Mouse (Mus musculus) CD8-positive naive resting alpha-beta T cell, adult 2 months (primary cell): Measurements from ENCODE around the gene 2410137M14Rik.
"Not testable (repeated sequence)": the region's sequence is repeated elsewhere in the genome, so short reads cannot be mapped to it uniquely, and the experiment has no call there.

Experiments
- DNase-seq, 2 experiments: peaks; one replicate each; pipeline ENCODE4 v3.0.0; 2022; ENCODE audit warnings: low read depth in 2 of 2, low spot score in 2 of 2

The 2410137M14Rik gene

DNA sequence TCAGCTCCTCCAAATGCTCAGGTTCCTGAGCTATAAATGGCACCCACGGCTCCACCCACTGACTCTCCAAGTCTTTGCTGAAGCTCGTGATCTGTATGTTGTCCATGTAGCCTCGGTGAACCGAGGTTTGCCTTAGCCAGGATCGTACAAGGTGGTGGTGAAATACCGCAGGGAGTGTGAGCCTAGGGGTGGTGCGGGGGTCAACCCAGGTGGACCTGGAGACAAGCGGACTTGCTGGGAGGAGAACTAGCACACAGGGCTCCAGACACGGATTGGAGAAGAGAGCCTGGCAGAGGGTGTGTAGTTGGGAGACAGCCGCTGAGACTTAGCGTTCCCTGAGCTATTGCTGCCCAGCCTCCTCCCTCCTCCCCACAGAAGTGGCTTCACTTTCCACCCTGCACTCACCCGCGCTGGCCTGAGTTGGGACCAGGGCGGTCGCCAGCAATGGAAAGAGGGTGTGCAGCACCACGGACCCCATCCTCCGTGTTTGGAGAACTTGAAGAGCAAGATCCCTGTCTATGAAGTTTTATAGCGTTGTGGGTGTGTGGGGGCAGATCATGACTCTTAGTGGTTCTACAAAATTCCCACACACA is at the start of gene 2410137M14Rik:
Gene 2410137M14Rik, minus strand, starts transcription at position 17 of the 593 bp plus-strand sequence.
- DNase-seq, result no peak

DNA sequence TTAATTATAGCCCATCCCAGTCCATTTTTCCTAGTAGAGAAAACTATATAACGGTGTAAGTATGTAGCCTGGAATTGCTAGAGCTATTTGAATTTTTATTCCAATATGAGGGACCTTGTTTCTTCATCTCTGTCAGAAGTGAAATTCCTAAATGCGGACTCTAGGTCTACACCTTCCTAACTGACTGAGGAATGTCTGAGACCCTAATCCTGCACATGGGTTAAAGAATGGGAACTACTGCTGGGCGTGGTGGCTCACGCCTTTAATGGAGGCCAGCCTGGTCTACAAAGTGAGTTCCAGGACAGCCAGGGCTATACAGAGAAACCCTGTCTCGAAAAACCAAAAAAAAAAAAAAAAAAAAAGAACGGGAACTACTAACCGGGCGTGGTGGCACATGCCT is 48.1 kb upstream of the 2410137M14Rik start:
- no peak for DNase-seq

DNA sequence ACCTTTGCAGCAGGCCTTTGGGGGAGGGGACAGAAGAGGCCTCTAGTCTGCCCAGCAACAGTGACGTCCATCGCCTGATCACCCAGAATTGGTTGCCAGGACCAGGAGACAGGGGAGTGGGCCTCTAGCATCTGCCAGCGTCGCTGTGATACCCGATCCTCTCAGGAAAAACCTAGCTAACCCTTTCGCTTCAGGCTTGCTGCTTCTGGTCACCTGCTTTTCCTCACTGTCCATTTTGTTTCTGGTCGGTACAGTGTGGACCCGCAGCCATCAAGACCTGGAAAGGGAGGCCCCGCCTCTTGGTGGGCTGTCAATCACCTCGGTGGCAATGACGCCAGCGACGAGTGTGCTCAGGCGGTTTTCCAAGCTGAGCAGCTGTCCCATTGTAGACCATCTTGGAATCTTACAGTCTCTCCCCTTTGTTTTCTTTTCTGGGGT is 47.7 kb upstream of the 2410137M14Rik start:
- DNase-seq, result peak; percentile 32 to 61

DNA sequence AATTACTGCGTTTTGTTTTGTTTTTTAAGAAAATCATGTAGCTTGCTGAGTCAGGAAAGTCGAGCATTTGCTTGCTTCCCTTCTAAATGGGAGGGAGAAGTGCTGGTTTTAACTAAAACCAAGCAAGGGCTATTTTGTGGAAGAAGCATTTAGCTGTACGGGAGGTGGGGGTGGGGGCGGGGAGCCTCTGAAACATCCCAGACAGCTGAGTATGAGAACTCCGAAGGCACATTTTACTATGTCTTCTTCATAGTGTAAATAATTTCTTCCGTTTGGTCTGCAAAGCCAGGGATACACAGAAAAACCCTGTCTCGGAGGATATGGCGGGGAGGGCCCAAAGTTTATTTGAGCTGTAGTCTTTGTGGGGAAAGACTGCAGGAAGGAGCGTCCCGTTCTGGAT is 47.2 kb upstream of the 2410137M14Rik start:
- no peak for DNase-seq

DNA sequence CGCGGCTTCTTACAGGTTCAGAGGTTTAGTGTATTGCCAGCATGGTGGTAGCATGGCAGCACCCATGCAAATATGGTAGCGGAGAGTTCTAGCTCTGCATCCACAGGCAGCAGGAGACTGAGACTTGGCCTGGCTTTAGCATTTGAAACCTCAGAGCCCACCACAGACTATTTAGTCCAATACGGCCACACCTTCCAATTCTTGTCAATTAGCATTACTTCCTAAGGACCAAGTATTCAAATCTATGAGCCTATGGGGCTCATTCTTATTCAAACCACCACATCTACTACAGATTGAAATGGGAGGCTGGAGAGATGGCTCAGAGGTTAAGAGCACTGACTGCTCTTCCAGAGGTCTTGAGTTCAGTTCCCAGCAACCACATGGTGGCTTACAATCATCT is 46.4 kb upstream of the 2410137M14Rik start:
- no peak for DNase-seq

DNA sequence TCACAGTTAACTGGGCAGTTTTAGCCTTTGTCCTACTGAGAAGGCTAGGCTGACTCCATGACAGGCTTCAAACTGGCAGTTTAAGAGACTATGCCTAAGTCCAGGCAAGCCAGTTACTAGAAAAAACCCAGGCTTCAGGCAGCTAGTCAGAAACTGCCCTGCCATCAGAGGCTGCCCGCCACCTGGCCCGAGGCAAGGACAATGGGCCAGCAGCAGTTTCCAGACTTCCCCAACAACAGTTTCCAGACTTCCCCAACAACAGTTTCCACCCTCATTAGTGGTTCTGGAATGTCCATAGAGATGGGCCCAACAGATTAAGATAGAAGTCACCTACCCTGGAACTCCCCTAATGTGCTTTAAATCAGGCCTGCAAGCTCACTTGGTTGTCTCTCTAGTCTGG is 45.4 kb upstream of the 2410137M14Rik start:
- no peak for DNase-seq

DNA sequence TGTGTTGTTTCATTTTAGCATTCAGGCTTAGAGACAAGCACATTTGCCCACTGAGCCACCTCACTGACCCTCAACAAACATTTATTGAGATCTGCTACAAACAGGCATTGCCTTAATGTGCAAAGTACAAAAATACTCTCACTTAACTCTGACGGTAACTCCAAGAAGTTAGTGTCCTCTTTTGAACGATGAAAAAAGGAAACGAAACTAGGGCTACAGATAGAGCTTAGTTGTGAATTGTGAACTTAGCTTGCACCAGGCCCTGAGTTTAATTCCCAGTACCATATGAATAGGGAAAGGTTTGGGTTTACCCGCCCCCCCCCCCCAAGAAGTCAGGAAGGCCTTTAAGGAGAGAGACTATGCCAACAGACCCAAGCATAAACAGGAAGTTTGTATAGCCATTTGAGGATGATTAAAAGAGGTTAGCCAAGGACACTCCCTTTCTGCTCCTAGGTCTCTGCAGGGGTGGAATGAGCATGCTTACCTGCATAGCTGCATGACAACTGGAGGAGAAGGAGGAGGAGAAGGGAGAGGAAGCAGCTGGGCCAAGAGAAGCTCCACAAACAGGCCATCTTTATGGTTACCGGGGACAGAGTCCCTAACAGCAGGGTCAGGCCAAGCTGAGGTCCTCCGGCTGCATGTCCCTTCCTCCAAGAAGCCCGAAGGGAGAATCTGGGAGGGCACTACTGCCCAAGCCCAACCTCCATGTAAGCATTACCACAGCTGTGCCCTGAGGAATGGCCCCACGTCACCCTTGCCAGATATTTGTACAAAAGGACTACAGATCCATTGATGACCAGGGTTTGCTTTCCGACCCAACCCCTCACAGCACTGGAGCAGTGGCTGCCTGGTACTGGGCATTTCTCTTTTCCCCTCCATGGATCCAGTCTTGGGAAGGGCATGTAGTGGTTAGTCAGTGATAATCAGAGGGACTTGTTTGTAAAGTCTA is 41.9 kb upstream of the 2410137M14Rik start, which contains the start of gene Mog:
Gene Mog, minus strand, starts transcription at position 771 of the 949 bp plus-strand sequence.
- no peak for DNase-seq

DNA sequence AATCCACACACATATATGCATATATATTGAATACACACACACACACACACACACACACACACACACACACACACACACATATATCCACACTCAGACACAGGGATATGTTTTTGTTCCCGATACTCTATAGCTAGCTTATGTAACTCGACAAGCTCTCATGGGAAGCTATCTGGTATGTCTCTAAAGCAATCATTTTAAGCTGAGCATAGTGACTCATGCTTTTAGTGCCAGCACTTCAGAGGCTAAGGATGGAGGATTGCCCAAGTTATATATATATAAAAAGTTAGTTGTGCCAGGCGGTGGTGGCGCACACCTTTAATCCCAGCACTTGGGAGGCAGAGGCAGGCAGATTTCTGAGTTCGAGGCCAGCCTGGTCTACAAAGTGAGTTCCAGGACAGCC is 38.2 kb upstream of the 2410137M14Rik start:
- DNase-seq, result not testable (repeated sequence)

DNA sequence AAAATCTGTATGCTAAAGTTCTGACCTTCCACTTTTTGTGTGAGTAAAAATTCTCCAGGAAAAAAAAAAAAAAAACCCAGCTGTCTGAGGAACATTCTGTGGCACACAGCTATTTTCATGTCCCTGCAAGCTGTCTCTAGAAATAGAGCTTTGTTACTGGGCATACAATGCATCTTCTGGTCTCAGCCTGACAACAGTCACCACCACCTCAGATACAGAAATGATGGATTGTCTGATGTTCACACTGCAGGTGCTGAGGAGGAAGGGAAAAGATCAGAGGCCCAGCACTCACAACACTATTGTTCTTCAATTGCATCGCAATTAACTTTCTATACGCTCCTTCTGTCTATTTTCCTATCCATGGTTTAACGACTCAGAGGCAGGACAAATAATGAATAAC is 37.3 kb upstream of the 2410137M14Rik start:
- no peak for DNase-seq

DNA sequence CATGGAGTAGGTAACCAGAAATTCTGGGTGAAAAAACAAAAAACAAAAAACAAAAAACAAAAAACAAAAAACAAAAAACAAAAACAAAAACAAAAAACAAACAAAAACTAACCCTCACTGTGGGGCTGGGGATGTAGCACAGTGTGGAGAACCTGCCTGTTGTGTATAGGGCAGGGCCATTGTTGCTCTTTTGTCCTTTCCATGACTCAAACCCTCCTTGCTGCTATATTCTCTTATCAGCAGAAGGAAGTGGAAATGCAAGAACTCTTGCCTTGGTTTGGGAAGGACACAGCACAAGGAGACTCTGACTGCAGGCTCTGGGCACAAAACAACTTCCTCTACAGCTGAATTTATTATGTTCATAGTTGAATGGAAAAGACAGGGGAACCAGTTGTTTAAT is 35.3 kb upstream of the 2410137M14Rik start:
- DNase-seq, result no peak

DNA sequence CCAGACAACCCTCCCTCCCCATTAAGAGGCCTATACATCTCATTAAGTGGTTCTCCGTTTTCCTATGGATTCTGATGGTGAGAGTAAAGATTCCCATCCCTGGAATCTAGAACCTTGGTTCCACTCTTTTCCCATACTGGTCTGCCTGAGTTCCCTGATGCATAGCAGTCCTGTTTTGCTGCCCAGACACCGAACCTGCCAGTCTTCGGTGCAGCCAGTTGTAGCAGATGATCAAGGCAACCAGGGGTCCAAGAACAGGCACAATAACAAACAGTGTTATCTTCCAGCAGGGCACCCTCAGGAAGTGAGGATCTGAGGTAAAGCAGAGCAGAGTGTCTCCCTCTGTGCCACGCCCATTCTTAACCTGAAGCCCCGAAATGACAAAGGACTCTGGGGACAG is 31.1 kb upstream of the 2410137M14Rik start:
- DNase-seq, result no peak

DNA sequence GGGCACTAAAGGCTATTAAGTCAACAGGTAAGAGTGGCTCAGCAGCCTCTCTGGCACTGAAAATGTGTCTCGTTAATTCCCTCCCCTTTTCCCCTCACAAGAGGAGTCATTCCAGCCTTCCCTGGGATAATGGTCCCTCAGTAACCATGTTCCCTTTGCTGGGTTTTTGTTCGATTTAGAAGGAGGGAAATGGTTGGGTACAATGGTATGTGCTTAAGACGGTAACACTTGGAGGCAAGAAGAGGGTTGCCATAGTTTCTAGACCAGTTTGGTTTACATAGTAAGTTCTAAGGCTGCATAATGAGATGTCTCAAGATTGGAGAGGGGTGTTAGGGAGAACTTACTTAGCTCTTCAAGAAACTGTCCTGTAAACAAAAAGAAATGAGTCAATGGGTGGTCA is 30.7 kb upstream of the 2410137M14Rik start:
- DNase-seq, result no peak

DNA sequence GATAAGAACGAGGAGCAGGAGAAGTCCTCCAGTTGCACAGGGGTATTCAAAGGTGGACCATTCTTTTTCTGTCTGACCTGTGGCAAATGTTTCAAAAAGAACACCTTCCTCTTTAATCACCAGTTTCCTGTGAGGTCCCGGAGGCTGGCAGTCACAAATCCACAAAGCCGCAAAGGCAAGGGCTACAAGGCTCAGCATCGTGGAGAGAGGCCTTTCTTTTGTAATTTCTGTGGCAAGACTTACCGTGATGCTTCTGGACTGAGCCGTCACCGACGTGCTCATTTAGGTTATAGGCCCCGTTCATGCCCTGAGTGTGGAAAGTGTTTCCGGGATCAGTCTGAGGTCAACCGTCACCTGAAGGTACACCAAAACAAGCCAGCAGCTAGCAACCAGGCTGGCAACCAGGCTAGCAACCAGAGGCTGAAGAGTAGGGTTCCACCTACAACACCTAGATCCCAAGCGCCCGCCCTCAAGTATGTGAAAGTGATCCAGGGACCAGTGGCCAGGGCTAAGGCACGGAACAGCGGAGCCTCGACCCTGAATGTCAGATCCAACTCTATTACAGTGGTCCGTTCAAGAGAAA is 28.5 kb upstream of the 2410137M14Rik start:
- DNase-seq, result peak in 1 of 2 experiments; percentile 3

DNA sequence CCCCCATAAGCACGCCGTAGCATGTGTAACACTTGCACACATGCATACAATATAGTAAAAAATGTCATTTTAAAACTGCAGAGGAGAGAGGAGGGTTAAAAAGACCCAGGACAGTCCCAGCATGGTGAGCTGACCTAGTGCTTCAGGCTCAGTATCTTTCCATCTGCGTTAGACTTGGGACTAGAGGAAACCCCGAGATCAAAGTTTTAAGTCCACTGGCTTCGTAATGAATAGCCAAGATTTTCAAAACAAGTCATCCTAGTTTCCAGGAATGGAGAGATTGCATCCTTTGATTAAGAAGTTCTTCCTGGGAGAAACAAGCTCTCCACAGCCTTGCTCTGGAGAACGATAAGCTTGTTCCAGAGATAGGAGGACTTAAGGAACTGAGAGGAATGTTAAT is 27.1 kb upstream of the 2410137M14Rik start:
- DNase-seq, result no peak

DNA sequence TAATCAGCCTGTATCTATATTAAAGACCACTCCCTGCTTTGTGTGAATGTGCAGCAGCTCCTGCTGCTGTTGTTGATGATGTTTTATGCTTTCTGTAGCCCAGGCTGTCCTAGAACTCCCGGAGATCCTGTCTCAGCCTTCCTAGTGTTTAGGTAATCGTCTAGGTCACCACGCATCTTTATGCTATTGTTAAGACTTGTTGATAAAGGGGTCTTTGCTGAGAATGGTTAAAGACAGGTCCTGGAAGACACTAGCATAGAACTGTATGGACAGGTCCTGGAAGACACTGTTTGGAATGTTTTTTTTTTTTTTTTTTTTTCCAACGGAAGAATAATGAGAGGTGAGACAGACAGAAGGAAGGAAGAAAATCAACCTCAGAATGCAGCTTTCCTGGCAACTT is 22.3 kb upstream of the 2410137M14Rik start:
- no peak for DNase-seq

DNA sequence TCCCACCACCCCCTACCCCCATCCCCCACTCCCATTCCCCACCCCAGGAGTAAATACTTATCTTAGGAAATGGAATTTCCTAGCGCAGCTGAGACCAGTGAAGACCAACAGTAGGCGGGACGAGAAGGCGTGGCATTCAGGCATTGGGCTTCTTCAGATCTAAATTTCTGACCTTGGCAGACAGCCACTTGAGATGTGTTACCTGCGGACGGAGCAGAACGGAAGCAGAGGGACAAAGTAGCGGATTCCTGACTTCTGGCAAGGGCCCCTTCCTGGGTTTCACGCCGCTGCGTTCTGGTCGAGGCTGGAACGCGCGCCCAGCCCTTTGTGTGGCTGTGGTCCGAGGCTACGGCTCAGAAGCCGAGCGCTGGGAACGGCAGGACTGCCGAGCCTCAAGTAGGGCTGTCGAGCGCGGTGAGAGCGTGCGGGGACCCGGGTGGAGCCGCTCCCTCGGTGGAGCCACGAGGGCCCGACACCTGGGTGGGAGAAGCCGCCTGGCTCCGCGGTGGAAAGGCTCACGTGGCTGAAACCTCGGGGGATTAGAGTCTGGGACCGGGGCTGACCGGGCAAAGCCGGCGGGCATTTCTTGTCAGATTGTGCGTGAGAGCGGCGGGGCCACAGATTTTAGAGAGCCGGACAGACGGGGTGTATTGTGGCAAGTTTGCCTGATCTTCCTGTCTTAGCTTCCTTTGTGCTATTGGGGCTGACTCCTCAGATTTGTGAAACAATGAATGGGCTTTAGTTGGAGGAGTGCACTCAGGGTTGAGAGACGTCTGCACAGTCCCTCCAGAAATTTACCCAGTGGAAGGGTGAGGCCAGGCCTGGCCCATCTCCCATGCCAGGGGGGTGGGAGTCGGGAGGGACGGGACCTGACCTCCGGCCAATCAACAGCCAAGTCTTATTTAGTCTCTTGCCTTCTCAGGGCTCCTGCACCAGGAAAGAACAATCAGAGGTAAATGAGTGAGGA is 21.6 kb upstream of the 2410137M14Rik start:
- DNase-seq, result no peak

DNA sequence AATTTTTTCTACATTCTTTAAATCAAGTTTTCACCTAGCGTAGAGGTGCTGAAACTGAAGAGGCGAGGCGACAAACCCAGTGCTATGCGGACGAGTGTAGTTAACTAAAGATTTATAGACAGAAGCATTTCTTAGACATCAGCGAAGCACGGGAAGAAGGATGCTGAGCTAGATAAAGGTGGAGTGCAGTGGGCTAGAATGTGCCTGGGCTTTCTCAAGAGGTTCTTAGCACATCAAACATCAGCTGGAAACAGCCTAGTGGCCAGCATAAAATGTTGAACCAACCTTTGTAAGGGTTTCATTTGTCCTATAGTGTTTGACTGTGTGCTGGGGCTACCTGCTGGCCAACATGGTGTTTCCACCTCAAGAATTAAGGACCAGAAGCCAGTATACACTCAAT is 19.8 kb upstream of the 2410137M14Rik start, which contains the start of gene Zfp57:
Gene Zfp57, plus strand, starts transcription at position 301 of the 400 bp plus-strand sequence.
- no peak for DNase-seq

DNA sequence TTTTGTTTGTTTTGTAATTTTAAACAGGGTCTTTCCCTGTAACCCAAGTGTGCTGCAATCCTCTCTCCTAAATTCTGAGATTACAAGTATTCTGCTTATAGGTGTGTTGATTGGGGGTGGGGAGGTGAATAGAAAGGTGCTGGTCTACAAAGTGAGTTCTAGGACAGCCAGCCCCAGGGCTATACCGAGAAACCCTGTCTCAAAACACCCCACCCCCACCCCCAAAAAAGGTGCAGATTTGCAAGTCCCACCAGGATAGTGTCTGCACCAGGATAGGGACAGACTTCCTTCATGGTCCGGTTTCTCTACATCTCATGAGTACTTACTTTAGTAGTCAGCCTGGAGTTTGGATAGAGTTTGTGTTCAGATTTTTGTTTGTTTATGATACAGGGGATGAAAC is 17.4 kb upstream of the 2410137M14Rik start:
- DNase-seq, result no peak

DNA sequence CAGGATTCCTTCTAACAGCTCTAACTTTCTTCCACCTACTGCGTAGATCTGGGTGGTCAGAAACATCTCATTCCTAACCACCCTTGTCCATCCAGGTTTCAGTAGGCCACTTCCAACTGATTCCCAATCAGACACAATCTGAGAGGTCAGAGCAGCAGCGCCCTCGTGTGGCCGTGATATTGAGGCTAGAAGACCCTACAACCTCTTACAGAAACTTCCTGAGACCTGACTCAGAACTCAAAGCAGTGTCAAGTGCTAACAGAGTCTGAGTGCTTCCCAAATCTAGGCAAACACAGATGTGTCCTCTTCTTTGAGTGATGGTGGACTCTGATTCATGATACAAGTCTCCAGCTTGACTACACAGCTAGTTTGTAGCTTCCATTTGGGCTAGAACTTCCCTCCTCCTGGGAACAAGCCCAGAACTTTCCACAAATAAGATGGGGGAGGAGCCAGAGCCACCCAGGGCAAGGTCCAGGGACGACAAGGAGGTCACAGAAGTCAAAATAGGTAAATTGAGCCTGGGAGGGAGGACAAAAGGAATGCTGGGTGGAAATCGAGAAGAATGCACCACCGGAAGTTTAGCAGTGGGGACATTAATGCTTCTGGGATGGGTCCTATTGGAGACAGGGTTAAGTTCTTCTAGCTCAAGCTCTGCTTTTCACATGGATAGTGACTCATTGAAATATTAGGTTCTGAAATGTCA is 16.1 kb upstream of the 2410137M14Rik start:
- DNase-seq, result peak; percentile 24 to 38

DNA sequence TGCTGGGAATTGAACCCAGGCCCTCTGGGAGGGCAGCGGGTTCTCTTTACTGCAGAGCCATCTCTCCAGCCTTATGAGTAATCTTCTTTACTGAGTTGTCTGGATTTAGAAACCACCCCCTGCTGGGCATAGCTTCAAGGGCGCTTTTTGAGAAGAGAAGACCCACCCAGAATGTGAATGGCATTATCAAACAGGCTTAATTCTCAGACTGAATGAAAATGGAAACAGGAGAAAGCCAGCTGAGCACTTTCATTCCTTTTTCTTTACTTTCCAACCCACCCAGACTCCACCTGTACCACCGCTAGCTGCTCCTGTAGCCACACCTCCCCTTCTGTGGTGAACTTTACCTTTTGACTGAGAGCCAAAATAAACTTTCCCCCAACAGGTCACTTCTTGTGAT is 14.4 kb upstream of the 2410137M14Rik start:
- DNase-seq, result no peak
